Mouse (Mus musculus) cerebellum, adult 8-10 months (tissue): ENCODE data around the gene Dock8.

Source experiments
- DNase-seq: peaks from one replicate; pipeline ENCODE4 v3.0.0; 2022

Dock8 gene

DNA sequence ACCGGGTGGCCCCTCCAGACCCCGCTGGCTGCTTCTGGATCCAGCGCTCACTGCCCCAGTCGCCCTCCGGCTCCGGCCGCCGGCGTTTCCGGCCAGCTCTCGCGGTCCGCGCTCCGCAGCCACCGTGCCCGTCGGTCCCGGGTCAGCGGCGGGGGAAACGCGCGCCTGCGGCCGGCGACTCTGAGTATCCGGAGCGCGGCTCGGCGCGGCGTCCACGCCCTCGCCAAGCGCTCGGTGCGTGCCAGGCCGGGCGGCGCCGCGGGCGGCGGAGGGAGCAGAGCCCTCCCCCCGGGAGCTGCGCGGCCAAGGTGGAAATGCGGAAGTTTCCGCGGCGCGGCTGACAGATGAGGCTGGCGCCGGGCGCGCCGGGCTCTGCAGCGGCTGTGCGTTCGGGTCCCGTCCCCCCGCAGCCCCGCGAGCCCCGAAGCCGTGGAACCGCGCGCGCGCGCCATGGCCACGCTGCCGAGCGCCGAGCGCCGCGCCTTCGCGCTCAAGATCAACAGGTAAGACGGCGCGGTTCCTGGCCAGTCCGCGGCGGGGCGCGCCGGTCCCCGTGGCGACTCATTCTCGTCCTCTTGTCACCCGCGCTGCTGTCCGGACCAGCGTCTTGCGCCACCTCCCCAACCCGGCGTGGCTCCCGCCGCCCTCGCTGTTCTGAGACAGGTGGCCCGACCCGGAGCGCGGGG lies at the start of gene Dock8:
Gene Dock8, plus strand, starts transcription at position 334 of the 686 bp plus-strand sequence.
- DNase-seq: no peak

DNA sequence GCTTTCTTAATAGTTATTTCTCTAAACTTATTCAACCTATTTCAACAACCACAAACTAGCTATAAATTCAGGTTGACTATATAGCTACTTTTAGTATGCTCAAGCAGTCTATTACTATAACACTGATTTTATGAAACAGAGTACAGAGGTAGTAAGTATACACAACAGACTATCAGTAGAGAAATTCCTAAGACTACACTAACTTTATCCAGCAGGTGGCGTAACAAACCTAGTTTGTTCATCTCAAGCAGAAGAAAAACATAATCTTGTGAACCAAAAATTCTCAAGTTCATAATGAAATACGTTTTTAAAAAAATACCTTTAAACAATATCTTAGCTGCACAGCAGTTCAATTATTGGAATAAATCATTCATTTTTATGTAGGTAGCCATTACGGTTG lies 40.8 kb upstream of the Dock8 start:
- DNase-seq: peak; percentile 21

DNA sequence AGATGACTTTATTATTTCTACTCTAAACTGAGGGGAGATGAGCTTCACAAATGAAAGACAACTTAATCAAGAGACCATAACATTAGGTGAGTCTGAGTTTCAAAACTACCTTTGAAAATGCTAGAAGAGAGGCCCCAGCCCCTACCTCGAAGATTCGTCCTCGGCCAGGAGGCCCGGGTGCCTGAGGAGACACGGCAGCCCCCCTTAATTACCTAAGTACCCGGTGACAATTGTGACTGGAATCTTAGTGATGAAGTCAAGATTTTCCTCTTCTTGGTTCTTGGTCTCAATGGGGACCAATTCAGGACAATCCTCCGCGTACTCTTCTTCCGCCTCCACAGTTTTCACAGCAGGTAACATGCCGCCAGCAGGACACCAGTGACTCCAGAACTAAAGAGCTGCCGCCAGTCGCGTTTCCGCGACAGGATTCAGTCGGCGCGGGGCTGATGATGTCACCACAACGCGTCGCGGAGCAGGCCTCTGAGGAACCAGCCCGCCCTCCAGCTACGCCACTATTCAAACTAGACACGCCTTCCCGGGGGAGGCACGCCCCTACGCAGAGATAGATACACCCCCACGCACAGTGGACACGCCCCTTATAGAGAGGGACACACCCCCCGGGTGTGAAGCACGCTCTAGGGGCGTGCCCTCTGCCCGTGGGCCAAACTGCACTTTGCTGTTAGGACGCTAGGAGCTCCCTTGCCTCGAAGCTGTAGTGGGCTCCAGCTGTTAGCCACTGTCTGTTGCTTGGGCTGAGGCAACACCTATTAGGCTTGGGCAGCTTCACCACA lies 38.0 kb upstream of the Dock8 start, which contains the start of gene Cbwd1:
Gene Cbwd1, minus strand, starts transcription at position 439 of the 791 bp plus-strand sequence.
- DNase-seq: peak; percentile 93

DNA sequence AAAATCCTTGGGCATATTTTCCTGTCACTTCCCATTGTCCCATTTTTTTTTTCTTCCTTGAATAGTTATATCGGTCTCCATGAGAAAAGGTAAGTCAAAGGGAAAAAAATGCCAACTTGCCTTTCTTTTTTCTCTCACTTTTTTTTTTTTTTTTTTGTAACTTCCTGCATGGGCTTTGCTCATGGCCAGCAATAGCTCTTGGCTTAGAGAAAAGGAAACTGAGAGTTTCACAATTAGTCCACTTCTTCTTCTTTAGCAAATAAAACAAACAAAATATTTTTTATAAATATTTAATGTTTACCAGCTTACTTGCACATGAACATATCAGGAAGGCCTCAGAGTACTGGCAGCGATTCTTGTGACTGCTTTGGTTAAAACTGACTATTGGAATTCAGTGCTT lies 33.1 kb upstream of the Dock8 start:
- DNase-seq: no peak

DNA sequence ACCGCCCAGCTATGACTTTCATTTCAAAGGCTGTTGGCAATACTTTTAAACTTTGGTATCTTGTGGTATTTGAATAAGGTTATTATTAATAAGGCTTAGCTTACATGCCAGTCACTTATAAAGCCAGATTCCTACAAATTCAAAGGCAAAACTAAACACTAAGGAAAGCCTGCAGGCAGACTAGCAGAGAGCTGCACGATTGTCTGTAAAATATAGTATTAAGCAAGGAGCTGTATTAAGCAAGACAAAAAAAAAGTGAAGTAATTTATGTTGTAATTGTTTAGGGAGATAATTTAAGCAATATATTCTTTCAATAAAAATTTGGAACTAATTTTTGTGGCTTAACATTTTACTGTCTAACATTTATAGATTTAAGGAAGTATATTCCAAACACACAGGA lies 32.4 kb upstream of the Dock8 start:
- no peak for DNase-seq

DNA sequence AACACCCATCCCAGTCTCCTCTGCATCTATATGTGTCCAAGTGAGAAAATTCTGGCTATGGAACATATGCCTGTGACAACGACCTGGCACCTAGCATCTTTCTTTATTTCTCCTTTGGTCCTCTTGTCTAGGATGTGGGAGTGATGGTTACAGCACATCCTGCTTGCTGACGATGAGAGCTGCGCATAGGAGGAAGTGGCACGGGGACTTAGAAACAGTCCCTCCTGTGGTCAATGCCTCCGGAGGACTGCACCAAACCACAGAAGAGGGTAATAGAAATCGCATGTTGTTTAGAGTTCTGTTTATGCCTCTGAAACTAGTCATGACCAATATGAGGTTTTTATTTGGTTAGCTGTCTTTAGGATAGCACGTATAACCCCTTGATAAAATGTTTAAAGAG lies 28.0 kb upstream of the Dock8 start:
- DNase-seq: no peak

DNA sequence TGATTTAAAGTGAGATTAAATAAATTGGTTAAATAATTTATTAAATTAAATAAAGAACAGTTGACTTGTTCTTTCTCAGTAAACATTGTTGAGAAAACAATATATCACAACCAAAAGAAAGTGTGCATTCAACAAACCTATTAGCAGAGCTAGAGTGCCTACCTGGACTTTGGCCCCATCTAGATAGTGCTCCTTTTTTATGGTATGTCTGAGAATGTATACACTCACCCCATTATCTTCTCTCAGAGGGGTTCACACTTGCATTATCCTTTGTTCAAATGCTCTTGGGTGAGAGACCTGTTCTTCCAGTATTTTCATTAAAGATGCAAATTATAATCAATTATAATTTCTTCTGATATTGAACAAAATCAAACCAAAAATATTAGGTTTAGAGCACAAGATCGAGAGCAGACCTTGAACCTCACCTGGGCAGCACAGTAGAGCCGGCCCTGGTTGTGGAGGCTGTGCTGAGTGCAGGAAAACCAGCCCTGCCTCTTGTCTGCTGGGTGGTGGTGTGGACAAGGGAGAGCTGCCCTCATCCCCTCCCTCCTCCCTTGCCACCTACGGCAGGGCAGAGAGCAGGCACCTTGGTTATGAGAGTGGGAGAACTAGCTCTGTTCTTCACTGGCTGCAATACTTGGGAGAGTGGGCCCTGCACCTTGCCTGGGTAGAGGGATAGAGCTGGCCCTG lies 26.5 kb upstream of the Dock8 start:
- no peak for DNase-seq

DNA sequence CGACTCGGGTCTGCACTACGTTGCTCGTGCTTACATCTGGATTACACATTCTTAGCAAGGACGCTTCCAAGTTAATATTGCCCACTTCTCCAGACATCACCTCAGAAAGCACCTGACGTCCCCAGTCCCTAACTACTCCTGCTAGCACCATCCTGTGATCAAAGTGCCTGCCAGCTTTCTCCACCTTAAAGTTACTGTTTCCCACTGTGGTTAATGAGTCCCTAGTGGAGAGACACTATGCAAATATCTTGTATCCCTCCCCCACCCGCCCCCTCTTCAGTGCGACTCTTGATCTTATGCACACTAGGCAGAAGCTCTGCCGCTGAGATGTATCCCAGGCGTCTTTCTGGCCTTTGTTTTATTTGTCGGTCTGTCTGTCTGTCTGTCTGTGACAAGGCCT lies 21.3 kb upstream of the Dock8 start:
- no peak for DNase-seq

DNA sequence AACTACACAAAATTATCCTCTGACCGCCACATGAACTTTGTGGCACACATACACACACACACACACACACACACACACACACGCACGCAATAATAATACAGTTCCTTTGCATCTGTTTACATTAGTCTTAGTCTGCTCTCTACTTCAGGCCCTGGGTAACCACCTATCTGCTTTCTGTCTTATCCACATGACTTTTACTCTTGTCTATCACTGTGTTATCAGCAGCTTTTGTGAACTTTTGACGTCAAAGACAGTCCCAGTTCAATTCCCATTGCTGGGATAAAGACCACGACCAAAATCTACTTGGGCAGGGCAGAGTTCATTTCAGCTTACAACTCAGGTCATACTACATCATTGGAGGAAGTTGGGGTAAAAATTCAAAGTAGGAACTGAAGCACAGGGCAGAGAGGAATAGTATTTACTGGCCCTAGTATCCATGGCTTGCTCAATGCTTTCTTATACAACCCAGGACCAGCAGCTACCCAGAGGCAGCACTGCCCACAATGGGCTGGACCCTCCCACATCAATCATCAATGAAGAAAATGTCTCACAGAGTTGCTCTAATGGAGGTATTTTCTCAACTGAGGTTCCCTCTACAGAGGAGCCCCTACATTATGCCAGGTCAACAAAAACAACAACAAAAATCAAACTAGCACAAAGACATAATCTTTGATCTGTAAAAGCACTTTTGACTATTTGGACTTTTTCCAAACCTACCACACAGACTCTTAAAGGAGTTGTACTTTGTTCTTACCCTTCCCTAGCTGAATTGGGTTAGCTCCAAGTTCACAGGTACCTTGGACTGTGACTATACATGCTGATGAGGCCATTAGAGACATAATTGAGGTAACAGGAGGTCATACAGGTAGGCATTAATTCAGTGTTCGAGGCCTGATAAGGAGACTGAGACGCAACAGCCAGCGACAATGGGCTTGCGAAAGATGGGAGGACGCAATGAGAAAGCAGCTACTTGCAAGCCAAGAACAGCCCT lies 20.2 kb upstream of the Dock8 start:
- DNase-seq: no peak

DNA sequence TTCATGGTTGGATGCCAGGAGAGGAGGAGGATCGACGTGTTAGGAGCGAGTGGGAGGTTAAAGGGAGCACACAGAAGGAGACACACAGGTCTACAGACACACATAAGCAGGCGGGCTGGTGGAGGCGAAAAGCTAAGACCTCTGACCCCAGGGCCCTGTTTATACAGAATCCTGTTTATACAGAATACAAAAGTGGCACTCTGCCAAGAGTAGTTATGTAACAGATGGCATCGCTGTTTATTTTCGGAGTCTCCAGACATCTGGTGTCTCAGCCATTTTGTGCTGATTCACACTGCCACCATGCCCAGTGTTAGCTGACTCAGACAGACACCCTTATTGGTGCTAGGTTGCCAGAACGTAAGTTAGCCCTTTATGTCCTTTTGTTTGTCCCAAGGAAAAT lies 18.0 kb upstream of the Dock8 start:
- peak; percentile 45 for DNase-seq

DNA sequence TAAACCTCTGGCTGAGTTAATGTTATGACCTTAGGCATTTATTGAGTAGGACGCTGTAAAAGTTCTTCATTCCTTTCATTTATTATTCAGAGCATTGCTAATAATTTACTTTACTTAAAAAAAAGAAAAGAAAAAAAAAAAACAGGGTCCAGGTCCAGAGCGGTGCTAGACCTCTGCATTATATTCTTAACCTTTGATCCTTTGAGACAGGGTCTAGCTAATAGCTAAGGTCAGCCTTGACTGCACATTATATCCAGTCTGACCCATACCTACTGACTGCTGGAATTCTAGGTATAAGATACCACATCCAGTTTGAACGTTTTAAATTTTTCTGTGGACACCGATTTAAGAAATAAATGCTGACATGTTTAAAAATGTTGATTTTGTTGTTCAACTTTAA lies 16.3 kb upstream of the Dock8 start:
- no peak for DNase-seq

DNA sequence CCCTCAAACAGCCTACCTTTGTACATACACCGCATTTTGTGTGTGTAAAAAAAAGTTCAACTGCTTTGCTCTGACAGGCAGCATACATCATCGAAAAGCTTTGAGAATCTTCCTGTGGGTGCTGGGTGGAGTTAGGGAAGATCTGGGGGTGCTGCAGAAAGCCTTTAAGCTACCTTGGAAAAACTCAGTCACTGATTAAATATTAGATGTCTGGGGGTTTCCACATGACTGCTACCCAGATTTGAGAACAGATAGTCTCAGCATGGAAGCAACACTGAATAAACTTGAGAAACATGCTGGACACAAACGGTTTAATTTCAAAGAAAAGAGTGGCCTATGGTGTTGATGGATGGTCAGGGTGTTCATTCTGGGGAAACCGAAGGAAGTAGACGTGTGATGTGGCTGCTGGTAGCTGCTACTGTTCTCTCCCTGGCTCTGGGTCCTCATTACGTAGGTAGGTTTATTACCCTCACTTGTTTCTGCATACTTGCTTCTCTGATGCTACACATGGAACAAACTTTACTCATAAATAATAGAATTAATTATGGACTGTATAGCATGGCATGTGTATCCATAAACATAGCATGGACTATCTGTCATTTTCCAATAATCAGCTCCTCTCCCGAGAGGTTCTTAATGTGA lies 15.4 kb upstream of the Dock8 start:
- DNase-seq: no peak

DNA sequence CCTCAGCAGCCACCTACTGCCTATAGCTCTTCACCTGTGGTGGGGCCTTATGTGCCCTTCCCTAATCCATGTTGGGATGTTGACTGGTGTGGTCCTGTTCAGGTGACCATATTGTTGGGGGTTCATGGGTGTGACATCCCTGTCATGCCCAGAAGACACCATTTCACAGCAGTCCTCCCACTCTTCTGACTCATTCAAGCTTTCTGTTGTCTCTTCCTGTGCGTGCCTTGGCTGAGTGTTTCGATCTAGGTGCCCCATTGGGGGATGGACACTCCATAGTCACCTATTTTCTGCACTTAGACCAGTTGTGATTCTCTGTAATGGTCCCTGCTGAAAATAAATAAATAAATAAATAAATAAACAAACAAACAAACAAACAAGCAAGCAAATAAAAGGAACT lies 14.3 kb upstream of the Dock8 start:
- DNase-seq: no peak

DNA sequence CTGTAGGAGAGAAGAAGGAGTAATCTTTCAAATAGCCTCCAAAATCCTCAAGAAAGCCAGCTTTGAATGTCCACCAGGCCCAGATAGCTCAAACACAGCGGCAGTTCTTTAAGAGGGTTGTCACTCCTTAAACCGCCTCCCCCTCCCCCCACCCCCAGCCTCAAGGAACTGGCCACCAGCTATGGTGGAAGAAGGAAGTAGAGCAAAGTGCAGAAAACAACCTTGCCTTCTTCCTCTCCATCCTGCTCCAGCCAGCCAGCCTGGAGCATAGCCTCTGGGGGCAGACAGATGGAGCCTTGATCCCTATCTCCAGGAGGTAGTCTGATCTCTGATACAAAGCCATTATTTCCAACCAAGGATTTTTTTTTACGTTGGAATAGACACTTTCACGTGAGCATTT lies 12.0 kb upstream of the Dock8 start:
- no peak for DNase-seq

DNA sequence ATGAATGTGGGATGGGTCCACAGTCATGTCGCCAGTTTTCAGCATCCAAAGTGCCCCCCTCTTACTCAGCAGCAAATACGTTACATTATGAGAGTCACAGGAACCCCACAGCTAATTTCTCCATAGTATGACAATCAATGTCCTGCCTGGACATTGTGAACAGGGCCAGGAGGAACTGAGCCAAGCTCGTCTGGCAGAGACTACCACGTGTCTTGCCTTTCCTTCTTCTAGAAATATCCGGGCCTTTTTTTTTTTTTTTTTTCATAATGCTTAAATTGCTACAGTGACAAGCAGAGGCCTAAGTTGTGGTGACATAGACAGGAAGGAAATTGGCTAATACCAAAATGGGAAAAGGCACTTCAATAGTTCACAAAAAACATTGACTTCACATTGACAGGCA lies 10.5 kb upstream of the Dock8 start:
- DNase-seq: no peak

DNA sequence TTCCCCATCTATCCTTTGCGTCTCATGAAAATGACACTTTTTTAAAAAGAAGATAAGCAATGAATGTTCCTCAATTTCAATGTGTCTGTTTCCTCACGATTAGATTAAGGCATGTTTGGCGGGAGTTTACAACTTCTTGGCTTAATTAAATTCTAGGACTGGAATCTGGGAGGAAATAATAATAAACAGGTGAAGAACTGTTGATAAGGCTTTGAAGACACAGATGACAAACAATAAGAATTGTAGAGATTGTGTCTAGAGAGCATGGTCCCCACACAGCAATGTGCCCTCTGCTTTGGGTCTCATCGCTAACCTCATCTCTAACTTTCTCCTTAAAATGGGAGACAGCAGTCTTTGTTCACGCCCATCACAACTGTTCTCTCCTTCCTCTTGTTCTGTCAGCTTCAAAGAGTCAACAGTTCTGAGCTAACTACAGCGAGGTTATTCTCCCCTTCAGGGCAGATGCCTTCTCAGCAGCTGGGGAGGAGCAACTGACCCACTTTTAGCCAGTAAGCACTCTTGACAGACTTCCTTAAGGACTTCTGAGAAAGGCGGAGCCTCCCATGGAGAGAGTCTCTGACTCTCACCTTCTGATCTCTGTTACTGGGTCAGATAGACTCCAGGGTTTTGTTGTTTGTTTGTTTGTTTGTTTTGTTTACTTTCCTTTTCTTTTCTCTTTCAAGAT lies 9.1 kb upstream of the Dock8 start:
- DNase-seq: no peak

DNA sequence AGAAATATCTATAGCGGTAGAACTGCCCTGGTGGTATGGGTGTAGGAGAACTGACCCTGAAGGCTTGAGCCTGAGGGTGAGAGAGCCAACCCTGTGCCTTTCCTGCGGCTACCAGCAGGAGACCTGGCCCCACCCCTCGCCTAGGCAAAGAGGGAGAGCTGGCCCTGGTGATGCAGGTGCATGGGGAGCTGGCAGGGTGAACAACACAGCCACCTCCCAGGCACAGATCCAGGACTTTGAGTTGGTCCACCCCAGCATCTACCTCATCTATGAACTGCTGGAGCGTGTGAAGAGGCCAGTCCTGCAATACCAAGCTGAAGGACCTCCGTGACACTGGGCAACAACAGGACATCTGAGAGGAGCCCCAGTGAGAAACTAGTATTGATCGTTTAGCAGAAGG lies 5.8 kb upstream of the Dock8 start:
- DNase-seq: no peak

DNA sequence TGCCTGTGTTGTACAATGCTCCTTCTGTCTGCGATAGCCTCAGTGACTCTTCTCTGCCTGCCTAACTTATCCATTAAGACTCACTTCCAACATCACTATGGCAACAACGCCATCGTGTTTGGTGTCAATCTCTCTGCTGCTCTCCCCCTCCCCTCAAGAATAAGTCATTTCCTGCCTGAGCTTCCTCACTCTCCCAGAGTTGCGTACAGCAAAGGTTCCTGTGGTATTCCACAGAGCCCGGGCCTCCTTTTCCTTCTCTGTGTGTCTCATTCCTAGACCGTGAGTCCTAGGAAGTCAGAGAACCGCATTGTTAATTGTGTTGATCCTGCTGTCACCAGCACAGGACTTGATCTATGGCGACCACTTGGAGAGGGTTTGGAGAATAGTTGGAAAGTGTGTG lies 4.4 kb upstream of the Dock8 start:
- DNase-seq: no peak

DNA sequence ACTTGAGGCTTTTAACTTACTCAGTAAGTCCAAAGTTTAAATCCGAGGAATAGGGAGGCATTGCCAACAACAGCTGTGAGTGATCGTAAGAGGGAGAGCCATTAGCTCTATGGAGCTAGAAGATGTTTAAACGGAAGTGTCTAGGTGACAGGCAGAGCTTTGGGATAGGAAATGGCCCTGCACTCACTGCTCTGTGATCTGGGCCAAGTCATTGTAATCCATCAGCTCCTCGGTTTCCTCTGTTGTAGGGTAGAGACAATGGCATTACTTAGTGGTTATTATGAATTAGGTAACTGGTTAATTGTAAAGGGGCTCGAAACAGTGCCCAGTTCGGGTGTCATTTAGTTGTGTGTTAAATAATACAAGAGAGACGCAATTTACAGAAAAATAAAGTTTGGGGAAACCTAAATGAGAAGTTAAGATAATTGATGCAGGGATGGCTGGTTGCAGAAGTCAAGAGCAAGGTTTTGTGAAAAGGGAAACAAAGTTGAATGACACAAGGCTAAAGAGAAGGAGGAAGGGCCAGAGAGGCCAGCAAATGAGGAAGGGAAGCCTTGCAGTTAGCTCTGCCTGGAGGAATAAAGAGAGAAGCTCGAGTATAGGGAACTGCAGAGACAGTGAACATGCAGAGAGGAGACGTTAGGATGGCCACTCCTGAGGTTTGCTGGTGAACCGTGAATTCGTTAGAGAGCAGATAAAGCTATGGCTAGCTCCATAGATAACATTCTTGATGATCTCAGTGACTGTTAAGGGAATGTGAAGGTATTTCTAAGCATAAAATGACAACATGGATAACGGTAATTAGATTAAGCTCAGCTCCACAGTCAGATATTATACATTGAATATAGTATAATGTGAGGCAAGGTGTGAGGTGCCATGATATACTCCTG lies 2.3 kb upstream of the Dock8 start:
- DNase-seq: no peak

DNA sequence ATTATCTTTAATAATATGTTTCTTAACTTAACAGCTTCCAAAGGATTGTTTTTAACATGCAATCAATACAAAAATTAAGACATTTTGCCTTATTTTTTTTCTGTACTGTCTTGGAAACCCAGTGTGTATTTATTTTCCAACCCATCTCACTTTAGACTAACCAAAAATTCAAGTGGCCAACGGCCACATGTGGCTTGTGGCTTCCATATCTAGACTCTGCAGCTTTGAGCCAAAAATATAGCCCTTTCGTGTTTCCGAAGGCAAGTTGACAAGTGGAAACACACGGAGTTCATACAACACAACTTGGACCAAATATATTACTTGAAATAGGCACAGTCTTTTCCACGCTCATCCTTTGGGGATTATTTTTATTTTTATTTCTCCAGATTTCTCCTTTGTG lies 773 bp upstream of the Dock8 start:
- no peak for DNase-seq

DNA sequence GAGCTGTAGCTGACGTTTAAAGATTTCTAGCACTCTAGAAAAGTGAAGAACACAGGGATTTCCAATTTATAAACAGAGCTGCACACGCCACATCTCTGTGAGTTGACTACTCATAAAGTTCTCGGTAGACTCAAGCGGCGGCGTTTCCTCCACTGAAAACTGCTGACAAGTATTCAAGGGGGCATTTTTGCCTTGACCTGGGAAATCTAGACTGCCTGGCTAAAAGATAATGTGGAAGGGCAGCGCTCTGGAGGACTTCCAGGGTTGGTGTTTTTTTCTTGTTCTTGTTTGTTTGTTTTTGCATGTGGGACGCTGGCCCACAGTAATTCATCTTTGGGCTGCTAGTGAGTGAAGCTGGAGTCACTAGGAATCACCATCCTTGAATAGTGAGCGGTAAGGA lies 819 bp downstream of the Dock8 start:
- DNase-seq: no peak
